Mouse (Mus musculus) cerebellum, adult 18-20 months (tissue): ENCODE data around the gene Pgf.
"Not testable (repeated sequence)": the region's sequence is repeated elsewhere in the genome, so short reads cannot be mapped to it uniquely, and the experiment has no call there.

Experiments
- DNase-seq, 2 experiments: peaks; one replicate each; pipeline ENCODE4 v3.0.0; 2021

Gene Pgf

DNA sequence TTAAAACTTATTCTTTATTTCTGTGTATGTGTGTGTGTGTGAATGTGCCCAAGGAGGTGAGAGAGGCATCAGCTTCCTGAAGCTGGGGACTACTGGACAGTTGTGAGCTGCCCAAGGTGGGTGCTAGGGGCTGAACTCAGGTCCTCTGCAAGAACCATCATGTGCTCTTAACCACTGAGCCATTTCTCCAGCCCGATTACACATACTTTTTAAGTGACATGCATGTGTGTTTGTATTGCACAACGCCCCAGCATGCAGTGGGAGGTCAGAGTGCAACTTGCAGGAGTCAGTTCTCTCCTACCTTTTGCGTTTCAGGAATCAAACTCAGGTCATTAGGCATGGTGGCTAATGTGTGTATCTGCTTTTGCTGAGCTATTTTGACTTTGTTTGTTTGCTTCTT is 24.6 kb downstream of the Pgf start:
- DNase-seq, result no peak

DNA sequence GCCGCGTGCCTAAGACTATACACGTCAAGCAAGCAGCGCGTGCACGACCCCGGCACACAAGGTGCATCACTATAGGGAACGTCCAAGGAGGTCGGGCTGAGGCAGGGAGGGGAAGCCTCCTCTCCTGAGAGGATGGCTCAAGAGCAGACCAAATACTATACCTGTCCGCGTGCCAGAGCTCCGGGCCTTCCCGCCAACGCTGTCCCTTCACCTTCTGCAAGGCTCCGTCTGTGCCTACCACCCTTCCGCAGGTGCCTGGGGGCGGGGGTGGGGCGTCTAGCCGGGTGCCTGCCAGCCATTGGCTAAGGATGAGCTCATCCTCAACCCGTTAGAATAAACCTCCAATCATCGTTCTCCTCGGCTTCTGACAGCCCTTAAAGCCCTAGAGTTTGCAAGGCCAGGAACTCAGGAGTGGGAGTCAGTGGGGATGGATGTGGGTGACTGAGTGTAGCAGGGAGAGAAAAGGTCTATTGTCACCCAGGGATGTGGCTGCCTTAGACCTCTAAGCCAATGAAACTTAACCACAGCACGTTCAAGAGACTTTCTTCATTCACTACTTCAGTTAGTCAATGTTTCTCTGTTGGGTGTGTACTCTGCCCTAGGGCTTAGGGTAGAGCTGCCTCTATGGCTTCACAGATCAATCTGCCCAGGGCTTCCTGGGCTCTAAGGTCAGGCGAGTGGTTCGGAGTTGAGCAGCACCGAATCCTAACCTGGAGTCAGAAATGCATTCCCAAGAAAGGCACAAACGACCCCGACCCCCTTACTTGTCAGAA is 26.4 kb downstream of the Pgf start, which contains the start of gene Rps6kl1:
Gene Rps6kl1, minus strand, starts transcription at position 263 of the 773 bp plus-strand sequence.
- DNase-seq, result peak; percentile 88 to 92

DNA sequence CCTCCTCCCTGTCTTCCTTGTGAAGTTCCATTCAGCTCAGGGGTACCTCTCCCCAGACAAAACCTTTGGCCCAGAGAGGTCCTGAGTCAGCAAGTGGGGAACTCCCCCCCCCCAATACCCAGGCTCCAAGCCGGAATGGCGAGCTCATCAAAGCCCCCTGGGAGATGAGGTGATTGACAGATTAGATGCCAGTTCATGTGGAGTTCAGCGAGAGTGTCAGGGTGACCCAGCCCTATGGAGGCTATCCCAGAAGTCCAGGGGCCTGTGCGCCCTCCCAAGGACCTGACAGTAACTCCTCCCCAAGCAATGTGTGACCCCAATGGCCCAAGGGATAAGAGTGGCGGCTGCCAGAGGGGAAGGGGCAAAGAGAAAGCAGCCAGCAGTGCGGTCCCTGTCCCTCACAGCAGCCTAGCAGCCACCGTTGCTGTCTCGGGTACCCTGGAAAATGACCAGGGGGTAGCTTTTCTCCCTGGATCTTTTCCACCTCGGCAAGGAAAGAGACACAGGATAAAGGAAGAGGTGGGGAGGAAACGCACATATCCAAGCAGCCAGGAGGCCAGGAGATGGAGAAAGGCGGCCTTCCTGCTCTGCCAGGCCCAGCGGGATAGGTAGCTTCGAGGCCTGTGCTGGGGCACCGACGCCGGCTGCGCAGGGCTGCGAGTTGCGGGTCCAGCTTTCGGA is 27.1 kb downstream of the Pgf start:
- peak in 1 of 2 experiments; percentile 25 for DNase-seq

DNA sequence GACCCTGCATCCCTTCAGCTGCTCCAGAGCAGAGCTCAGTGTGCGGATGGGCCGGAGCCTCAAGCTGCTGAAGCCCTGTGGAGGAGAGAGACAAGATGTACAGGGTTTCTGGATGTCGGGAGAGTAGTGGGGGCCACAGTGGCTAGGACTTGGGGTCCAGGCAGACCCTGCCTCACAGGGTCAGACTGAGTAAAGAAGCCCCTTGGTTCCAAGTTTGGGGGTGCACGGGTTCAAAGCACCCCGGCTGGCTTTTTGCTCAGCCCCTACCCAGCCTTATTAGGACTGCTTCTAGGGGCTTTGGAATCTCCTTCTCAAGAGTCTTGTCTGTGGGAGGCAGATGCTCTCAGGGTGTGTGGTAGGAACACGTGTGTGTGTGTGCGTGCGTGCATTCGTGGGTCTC is 30.7 kb downstream of the Pgf start:
- DNase-seq, result no peak

GRCm38 (mm10) chr12:85146355-85146754 is 31.2 kb downstream of the Pgf start:
- DNase-seq, result no peak

- no peak for DNase-seq
Observed at GRCm38 (mm10) chr12:85145630-85146029, 32.0 kb downstream of the Pgf start.

DNA sequence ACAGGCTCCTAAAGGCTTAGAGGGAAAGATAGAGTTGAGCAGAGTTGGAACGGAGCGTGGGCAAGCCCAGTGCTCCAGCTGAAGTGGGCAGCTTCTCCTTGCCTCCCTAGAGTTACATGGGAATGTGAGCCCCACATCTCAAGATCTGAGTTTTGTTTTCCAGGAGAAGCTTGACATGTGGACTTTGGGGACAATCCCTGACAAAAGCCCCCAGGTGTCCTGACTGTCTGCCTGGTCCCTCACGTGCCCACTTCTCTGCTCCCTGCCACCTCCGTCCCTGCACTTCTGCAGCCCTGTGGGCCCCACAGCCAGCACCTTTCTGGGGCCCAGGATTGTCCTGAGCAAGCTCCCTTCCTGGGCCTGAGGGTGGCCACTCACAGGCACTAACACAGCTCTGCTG is 32.8 kb downstream of the Pgf start:
- no peak for DNase-seq

GRCm38 (mm10) chr12:85144276-85144675 is 33.3 kb downstream of the Pgf start:
- not testable (repeated sequence) for DNase-seq

GRCm38 (mm10) chr12:85142803-85143202 is 34.8 kb downstream of the Pgf start:
- peak; percentile 86 for DNase-seq

GRCm38 (mm10) chr12:85141096-85141495 is 36.5 kb downstream of the Pgf start:
- DNase-seq, result no peak

- no peak for DNase-seq
Observed at GRCm38 (mm10) chr12:85140036-85140701, 37.4 kb downstream of the Pgf start.

- DNase-seq, result no peak
Observed at GRCm38 (mm10) chr12:85136627-85137026, 41.0 kb downstream of the Pgf start.

GRCm38 (mm10) chr12:85135513-85136470 is 41.8 kb downstream of the Pgf start:
- peak; percentile 35 to 40 for DNase-seq

GRCm38 (mm10) chr12:85134043-85134794 is 43.4 kb downstream of the Pgf start:
- DNase-seq, result no peak

GRCm38 (mm10) chr12:85131361-85131760 is 46.2 kb downstream of the Pgf start:
- no peak for DNase-seq

GRCm38 (mm10) chr12:85129426-85129978 is 48.1 kb downstream of the Pgf start:
- DNase-seq, result no peak

GRCm38 (mm10) chr12:85126986-85127603 is 50.5 kb downstream of the Pgf start:
- no peak for DNase-seq

DNA sequence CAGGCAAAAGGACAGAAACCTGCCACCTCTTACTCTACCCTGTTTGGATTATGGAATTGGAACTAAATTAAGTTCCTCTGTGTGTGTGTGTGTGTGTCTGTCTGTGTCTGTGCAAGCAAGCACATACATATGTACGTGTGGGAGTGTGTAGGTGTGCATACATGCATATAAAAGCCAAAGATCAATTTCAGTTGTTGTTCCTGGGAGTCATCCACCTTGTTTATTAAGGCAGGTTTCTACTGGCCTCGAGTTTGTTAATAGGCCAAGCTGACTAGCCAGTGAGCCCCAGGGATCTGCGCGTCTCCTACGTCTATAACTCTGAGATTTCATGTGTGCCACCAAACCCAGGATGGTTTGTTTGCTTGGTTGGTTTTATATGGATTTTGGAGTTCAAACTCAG is 52.8 kb downstream of the Pgf start:
- no peak for DNase-seq

DNA sequence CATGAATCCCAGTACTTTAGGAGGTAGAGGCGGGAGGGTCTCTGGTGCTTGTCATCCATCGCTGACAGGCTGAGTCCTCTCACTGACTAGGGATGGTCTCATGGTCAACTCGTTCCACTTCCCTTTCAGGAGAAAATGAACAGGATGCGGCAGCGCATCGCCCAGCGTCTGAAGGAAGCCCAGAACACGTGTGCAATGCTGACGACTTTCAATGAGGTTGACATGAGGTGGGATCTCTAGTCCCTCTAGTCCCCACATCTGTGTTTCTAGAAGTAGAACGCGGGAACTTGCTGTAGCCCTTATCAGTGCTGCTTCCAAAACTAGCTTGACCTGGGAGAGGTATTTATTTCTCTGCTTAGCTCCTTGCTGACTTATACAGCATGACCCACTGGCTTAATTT is 53.9 kb downstream of the Pgf start:
- DNase-seq, result no peak

DNA sequence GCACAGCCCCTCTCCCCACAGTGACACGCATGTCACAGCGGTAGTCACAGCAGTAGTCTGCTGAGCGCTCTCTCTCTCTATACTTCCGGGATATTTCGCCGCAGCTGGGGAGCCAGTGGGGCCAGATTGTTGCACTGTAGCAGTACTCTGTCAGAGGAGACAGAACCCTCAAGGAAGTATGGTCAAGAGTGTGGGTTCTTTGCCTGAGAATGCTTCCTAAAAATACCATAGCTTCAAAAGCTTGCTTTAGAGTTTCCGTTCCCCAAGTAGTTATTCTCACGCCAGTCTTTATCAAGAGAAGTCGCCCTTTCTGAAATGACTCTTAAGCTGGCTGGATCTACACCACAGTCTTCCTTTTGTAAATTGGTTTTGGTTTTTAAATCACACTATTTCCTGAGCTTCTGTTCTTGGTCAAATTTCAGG is 54.5 kb downstream of the Pgf start:
- no peak for DNase-seq
